Mouse (Mus musculus): Measurements from ENCODE around the gene Tmem56. TPM values are rescaled to one million over a fixed set of nuclear protein-coding genes. Genes with fewer than 3 reads are reported as not detected.
A peak's percentile ranks its signal among the peaks of the same experiment; 100 is the strongest.

Gene Tmem56
- total RNA-seq, 2 experiments from 2014 or later, result 28.1 to 29.3 TPM

DNA sequence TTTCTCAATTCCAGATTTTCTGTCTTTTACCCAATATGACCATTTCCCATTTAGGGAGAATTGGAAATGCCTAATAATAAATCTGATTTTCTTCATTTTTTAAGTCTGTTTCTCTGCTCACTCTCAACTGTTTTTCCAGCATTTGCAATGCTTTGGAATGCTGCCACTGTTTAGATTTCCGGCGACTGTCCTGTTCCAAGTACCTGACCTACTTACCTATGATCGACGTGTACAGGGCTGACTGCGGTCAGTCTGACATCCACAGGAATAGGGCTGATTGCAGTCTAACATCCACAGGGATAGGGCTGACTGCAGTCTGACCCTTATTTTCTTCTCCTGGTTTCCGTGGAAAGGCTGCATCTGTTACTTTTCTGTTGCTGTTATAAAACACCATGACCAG, 2.3 kb upstream of the Tmem56 start:
- no peak for DNase-seq (ENCODE audit: extremely low spot score in 1 of 2, low spot score in 1 of 2)

DNA sequence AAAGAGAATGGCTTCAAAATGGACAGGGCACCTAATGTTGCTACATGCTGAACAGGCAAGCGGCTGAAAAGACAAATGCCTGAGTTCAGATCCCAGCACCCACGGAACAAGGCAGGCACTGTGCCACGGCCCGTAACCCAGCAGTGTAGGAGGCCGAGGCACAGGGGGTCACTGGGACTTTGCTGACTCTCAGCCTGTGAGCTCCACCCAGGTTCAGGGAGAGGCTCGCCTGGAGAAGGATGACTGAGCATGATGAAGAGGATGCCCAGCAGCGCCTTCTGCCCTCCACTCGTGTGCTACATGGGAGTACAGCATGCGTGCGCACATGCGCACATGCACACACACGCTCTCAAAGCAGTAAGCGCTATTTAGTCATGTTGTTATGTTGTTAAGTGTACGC, 3.2 kb downstream of the Tmem56 start:
- DNase-seq (ENCODE audit: extremely low spot score in 1 of 2, low spot score in 1 of 2), result no peak

DNA sequence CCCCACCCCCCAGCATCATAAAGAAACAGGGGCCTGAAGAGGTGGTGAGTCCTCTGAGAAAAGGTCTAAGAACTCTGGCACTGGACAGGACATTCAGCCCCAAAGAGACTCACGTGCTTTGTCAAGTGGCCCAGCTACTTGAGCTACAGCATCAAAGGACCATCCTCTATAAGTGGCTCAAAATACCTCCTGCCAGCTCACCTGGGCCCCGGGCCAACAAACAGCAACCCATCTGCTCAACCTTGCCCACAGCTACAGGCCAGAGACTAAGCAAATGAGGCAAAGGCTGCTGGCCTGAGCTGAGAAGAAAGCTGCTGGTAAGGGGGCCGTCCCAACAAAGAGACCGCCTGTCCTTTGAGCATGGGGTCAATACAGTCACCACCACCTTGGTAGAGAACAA, 5.3 kb downstream of the Tmem56 start:
- DNase-seq (ENCODE audit: extremely low spot score in 1 of 2, low spot score in 1 of 2), result no peak

DNA sequence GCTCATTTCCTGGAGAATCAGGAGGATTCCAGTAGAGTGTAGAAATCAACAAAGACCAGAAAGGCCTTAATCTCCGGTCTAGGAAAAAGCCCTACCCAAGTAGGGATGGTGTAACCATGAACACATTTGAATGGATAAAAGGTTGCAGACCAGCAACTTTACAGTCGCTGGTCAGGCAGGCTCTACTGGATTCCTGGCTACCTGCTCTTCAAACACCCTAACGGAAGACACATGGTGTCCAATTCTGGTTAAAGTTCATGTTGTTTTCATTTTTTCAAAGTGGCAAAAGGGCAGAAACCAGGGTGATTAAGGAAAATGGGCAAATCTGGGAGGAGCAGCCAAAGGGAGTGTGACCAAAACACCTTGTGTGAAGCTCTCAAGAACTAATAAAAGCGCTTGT, 5.9 kb downstream of the Tmem56 start:
- DNase-seq (ENCODE audit: extremely low spot score in 1 of 2, low spot score in 1 of 2), result no peak

DNA sequence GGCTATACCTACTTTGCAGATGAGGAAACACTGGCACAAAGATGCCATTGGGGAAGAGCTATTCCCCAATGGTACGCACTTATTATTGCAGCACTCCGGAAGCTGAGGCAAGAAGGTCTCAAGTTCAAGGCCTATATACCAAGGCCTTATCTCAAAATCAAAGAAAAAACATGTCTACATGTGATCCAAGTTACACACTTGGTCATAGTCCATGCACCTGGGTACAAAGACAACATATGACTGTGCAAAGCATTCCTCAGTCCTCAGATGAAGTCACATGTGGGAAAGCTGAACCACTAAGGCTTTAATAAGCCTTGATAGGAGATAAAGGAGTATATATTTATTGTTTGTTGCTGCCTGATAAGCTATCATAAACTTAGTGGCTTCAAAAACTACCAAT, 8.9 kb downstream of the Tmem56 start:
- no peak for DNase-seq (ENCODE audit: extremely low spot score in 1 of 2, low spot score in 1 of 2)

DNA sequence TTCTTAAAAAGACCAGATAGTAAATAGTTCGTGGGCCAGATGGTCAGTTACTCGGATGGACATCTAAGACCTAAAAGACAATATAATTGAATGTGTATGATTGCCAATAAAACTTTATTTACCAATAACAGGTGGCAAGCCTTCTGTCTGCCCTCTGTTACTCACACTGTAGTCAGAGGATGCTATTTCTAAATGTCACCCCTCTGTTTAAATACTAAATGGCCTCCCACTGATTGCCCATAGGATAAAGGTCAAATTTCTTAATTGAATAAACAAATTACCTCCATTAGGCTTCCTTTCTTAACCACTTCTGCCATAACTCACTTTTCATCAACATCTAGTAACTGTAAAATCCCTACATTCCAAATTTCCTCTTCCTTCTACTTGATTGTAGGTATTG, 10.3 kb downstream of the Tmem56 start:
- no peak for DNase-seq (ENCODE audit: extremely low spot score in 1 of 2, low spot score in 1 of 2)

DNA sequence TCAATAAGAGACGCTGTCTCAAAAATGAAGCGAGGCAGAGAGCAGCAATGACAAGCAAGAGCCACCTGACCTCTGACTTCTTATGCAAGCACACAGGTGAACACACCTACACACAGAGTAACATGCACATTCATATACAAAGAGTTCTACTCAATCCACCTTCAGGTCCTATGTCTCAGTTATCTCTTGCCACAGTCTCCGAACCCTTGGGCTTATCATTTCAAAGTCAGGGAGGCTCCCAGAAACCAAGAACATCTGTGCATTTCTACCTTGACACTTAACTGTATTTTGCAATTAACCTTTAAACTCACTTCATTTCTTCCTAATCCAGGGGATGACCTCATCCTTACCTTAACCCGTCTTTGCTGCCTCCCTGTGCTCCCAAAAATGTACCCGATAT, 15.6 kb downstream of the Tmem56 start:
- no peak for DNase-seq (ENCODE audit: extremely low spot score in 1 of 2, low spot score in 1 of 2)

DNA sequence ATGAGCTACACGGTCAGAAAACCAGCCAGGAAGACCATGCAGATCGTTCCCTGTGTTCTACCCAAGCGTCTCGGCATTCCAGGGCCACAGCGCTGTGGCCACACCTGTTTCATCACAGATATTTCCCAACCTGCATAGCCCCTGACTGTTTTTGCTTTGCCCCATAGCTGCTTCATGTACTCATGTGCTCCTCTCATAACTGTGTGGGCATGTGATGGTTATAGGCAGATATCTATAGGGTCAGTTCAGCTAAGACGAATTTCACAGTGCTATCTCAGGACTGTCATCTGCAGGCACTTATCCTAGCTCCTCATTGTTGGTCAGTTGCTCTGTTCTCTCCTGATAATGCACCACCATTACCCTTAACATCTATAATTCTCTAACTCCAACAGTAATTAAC, 18.7 kb downstream of the Tmem56 start:
- DNase-seq (ENCODE audit: extremely low spot score in 1 of 2, low spot score in 1 of 2), result no peak

DNA sequence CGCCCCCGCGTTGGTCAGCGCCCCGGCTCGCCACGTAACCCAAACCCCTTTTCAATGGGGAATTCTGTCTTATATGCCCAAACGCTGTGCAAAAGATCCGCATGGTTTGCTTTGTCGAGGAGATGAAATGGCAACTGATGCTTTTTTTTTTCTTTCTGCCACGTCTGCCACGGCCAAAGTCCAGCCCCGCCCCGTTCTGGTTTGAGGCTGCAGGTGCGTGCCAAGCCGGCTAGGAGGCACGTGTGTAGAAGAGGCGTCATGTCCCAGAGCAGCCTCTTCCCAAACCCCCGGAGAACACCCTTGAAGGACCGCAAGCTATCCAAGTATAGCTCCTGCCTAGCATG, 19.7 kb downstream of the Tmem56 start:
- peak in 1 of 2 experiments; percentile 37 for DNase-seq (ENCODE audit: extremely low spot score in 1 of 2, low spot score in 1 of 2)

DNA sequence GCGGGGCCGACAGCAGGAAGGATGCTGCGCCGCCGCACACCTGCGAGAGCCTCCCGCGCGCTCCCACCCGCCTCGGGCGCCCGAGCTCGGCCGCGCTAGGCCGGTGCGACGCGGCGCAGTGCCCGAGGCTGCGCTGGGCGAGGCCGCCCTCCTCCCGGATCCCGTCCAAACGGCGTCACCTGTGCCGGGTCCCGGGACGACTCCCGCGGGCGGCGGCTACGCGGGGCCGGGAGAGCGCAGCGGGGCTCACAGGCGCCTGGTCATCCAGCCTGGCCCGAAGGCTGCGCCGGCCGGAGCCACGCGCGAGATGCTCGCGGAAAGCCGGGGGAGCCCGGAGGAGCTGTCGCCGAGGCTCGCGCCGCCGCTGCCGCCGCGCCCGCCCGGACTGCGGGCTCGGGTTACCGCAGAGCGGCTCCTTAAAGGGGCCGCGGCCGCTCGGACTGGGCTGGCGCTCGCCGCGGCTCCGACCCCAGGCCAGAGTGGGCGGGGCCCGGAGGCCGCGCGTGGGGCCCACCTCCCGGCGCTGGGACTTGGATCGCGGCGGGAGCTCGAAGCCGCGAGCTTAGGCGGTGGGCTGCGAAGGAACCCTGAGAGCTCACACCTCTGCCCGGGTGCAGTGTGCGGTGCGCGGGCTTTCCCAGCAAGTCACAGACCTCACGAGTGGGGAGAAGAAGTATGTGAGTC, 20.2 kb downstream of the Tmem56 start:
- DNase-seq (ENCODE audit: extremely low spot score in 1 of 2, low spot score in 1 of 2), result peak; percentile 31 to 47

DNA sequence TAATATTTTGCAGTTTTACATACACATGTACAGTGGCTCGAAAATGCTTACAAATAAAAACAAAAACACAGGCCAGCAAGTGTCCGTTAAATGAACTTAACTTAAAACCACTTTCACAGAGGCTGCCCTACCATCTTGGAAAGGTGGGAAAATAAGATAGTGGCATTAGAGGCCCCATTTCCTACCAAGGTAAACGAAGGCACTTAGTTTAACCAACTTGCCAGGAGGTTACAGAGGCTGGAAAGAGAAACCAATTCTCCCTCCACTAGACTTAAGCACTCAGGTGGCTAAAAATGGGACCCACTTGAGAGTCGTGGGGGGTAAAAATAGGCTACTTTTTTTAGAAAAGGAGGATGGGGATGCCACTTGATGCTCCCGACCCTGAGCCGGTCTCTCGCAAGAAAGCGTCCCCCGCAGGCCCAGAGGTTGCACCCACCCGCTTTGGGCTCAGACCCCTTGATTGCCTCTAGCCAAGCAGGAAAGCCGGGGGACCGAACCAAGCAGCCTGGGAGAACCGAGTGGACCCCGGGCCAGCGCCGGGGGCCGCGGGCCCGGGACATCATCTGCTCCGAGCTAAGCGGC, 20.9 kb downstream of the Tmem56 start:
- DNase-seq (ENCODE audit: extremely low spot score in 1 of 2, low spot score in 1 of 2), result no peak

DNA sequence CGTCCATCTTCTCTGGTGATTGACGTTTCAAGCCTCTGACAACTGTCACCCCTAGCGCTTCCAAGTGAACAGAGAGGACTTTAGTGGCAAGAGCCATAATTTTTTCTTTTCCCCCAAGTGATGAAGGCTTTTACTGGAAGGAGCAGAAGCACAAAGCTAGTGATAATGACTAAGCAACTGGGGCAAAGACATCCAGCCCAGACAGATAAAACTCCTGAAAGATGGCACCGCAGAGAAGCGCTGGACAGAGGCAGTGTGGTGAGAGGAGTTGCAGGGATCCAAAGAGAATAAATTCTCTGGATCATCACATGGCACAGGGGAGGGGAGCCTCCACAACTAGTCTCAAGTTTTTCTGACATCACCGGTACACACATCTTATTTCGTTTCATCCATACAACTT, 21.6 kb downstream of the Tmem56 start:
- no peak for DNase-seq (ENCODE audit: extremely low spot score in 1 of 2, low spot score in 1 of 2)

DNA sequence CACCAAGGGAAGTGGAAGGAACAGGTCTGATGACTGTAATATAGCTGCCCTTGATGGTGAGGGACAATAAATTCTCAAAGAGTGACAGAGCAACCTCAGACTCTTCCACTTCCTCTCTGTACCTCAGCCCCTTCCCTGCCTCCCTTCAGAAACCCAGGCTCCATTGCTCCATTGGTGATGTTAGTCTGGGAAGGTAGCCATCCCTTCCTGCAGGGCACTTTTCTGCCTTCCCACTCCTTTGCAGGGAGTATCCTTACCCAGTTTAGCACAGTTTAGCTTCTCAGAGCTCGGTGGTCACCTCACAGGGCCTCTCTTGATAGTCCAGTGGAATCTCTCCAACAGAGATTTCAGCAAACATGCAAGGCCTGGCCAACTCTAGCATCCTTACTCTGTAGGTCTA, 22.1 kb downstream of the Tmem56 start:
- no peak for DNase-seq (ENCODE audit: extremely low spot score in 1 of 2, low spot score in 1 of 2)

DNA sequence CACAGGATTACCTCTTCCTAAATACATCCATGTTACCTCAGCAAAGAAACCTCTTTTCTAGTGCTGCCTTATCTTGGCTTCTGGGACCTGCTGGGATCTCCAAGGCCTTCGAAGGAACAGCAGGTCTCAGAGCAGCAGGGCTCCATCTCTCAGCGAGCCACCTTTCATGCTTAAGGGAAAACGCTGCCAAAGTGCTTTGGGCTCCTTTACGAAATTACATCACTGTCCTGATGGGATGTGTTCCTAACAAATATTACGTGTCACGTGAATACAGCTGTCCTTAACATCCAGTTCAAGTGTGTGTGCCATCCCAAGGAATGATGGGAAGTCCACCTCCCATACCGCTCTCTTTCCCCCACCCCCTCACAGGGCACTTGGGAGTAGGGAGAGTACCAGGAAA, 22.9 kb downstream of the Tmem56 start:
- DNase-seq (ENCODE audit: extremely low spot score in 1 of 2, low spot score in 1 of 2), result no peak

DNA sequence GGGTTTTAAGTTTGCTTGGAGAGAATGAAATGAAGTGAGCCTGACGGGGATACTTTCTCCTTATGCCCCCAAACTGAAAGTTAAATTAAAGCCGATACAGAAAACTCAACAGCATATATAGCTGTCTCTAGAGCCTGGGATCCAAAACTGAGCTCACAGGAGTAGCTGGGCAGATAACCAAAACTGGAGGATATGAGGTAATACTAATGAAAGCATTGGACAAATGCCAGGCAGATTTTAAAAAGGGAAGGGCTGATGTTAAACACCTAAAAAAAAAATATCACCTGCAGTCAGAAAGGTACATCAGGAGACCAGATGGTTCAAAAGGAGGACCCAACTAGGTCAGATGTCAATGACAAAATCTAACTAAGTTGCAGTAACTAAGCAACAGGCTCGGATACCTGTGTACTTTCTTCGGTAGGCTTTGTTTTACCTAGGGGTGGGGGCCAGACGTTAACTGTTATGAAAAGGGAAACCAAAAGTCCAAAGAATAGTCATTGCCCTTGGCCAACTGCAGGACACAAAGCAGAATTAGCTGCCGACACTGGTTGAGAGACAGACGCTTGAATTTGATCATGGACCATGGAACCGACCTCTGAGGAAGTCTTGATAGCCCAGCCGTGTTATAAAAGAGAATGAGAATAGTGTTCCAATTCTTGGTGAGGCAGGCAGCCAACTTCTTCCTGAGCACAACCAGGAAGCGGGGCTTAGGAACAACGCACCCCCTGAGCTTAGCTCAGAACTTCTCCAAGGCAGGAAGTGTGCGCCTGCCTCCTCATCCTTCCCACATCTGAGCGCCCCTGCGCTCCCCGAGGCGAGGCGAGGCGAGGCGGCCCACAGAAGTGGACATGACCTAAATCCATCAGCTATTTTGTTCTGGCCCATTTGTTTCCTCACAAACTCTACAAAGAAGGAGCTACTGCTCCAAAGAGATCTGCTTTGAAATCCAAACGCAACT, 24.1 kb downstream of the Tmem56 start:
- DNase-seq (ENCODE audit: extremely low spot score in 1 of 2, low spot score in 1 of 2), result no peak

DNA sequence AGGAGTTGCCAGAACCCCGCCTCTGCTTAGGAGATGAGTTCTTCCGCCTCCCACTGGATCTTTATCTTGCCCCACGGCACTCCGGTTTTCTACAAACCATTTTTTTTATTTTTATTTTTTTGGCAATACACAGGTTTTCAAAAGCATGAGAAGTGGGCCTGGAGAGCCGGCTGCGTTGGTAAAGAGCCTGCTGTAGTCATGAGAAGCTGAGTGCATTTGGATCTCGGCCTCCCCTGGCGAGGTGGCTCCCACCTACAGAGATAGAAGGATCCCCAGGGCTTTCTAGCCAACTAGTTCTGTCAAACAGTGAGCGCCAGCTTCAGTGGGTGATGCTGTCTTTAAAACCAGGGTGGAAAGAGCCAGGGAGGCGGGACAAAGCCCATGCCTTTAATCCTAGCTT, 25.5 kb downstream of the Tmem56 start:
- no peak for DNase-seq (ENCODE audit: extremely low spot score in 1 of 2, low spot score in 1 of 2)

DNA sequence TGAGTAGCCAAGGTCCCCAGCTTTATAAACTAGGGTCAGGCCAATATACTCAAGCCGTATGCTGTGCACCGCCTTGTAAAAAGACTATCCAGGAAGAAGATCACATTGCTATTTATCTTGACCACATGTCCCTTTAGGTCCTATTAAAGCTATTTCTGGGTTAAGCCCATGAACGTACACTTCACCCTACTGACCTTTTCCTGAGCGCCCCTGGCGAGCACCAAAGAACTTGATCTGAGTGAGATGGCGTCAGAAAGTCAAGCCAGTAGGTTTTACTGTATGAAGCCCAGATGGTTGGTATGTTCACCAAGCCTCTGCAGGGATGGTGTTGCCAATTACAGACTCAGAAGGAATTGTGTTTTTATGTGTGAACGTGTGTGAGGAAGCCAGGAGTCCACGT, 26.8 kb downstream of the Tmem56 start:
- no peak for DNase-seq (ENCODE audit: extremely low spot score in 1 of 2, low spot score in 1 of 2)

DNA sequence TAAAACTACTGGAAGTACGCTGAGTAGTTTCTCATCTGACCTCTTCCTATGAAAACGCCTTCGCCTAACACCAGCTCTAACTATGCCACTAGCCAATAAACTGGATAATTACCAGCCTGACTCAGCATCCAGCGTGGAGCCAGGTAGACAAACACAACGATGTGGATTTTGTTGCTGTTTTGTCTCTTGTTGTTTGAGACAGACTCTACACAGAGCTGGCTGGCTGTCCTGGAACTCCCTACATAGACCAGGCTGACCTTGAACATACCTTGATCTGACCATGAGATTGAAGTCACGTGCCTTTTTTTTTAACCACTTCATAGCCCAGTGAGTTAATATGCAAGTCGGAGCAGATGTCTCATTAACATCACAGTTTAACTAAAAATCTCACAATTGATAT, 27.4 kb downstream of the Tmem56 start:
- DNase-seq (ENCODE audit: extremely low spot score in 1 of 2, low spot score in 1 of 2), result no peak

DNA sequence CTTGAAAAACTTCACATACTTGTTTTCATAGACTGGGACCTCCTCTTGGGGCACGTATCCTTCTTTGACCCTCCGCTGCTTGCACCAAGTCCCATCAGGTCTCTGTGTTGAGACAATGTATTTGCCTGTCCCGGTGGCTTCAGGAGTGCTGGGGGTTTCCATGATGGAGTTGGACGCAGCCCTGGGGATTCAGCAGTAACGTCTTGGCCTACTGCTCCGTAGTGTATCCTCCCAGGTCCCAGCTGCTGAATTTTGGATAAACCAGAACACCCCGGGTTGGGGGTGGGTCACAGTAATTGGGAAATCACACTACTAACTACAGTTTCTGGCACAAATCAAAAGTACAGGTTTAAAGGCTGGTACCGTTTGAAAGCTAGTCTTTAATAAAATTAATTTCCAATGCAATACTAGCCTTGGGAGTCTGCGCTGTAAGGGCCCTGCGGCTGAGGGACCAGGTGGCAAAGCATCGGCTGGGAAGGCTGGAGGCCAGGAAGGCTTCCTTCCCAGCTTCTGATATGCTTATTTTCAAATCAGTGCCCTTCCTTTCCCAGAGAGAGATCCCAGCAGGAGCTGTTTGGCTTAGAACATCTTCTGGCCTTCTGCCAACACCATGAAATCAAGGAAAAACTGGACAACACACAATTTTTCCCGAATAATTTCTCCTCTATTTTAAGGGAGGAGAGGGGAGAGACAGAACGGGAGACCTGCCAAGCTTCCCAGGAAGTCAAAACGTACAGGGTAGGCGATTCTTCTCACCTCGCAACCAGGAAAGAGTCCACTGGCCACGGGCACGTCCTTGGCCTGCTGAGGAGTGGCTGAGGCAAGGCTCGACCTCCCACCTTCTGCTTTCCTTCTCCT, 32.1 kb downstream of the Tmem56 start:
- DNase-seq (ENCODE audit: extremely low spot score in 1 of 2, low spot score in 1 of 2), result no peak

DNA sequence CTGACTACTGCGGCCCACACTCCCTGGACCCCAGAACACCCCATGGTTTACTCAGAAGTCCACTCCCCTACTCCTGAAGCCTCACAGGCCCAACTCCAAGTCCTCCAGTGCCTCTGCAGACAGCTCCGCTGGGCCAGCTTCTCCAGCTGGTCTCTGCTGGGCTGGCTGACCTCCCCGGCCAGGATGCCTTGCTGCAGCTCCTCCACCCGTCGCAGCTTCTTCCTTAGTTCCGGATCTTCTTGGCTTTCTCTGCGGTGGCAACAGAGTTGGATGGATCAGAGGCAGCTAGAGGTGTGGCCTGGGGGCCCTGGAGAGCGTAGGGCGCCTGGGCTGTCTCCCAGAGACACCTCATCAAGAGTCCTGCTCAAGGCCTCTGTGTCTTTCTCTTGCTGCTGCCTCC, 32.9 kb downstream of the Tmem56 start:
- no peak for DNase-seq (ENCODE audit: extremely low spot score in 1 of 2, low spot score in 1 of 2)

DNA sequence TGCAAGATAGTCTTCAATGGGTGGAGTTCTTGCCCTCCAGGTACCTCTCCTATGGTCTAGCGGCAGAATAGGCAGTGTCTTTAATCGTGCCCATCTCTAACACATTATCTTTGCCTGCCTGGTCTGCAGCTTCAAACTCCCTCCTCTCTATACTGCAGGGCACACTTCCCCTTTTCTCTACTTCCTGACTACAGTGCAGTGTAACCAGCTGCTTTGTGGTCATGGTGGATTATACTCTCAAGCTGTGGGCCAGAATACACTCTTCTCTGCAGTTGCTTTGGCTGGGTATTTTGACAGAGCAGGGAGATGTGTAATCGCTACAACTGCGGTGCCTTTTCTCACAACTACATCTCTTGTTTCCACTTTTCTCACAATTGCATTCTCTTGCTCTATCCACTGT, 40.0 kb downstream of the Tmem56 start:
- DNase-seq (ENCODE audit: extremely low spot score in 1 of 2, low spot score in 1 of 2), result no peak

Data from layer of hippocampus, postnatal 25 days (tissue).